Mouse (Mus musculus) neutrophil, adult 65 days (primary cell): ENCODE results near the gene Trp53bp2. TPM values are rescaled to one million over a fixed set of nuclear protein-coding genes. Genes with fewer than 3 reads are reported as not detected.

ENCODE experiments used
- total RNA-seq: library from RNA; stranded (reverse); gene quantifications from 2 replicates; pipeline ENCODE4 v1.2.4, GENCODE M21; 2023

Trp53bp2 gene
- total RNA-seq = 16.6 and 17.0 TPM in 2 replicates

GRCm38 (mm10) chr1:182408684-182409327, at the start of gene Trp53bp2:
TSS of gene Trp53bp2 (plus strand) at chr1:182409172.

Other genes with a start within 250 kb of the Trp53bp2 start
- gene Vmn1r1, start 244.7 kb upstream of the Trp53bp2 start, total RNA-seq = not detected in 2 replicates
- gene Degs1, start 126.4 kb upstream of the Trp53bp2 start, total RNA-seq = 168 and 202 TPM in 2 replicates
- gene Fbxo28, start 67.5 kb upstream of the Trp53bp2 start, total RNA-seq = 26.9 and 33.4 TPM in 2 replicates
- gene Capn2, start 108.4 kb downstream of the Trp53bp2 start, total RNA-seq = 45.0 and 50.6 TPM in 2 replicates
- not detected in 2 replicates for gene Capn8, start 155.8 kb downstream of the Trp53bp2 start, total RNA-seq